Mouse (Mus musculus): ENCODE measurements around the gene Tubb3.

- no peak for TF ChIP-seq CTCF (IDR thresholded peaks at IDR 0.05; ENCODE audit: borderline replicate concordance, insufficient read depth, low read depth, low read length)
- no peak for TF ChIP-seq POLR2A (IDR thresholded peaks at IDR 0.05; ENCODE audit: borderline replicate concordance, insufficient read depth, low read length)
Measured at GRCm38 (mm10) chr8:123420525-123421281, 9.5 kb downstream of the Tubb3 start.
